Mouse (Mus musculus): ENCODE data around the gene Pygb.

The Pygb gene

DNA sequence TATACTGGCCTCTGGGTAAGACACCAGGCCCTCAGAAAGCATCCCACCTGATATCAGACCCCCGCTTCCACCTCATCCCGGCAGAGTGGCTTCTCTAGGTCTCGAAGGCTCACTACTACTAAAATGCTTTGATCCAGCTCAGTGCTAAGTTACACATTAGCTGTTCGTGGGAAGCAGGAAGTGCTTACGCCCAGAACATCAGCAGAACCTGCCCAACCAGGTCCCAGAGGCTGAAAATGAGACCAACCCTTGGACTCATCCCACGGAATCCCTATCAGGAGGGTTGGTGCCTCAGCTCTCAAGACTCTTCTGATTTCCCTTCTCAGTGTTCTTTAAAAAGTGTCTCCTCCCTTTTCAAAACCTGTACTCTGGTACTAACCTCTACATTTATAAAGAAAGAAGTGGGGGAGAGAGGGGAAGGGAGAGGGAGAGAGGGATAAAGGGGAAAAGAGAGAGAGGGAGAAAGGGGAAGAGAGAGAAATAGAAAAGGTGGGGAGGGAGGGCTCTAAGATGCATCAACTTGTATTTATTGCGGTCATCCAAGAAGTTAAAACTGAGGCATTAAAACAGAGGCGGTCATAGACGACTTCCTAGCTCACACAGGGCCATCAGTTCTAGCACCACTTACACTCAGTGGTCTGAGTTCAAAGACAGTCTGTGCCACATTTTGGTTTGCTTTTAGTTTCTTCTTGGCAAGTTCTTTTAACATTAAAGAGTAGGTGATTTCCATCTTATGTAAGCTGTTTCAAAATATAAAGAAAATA lies 72.4 kb downstream of the Pygb start:
- ChIA-PET POLR2A (interaction anchor here in 1 of 4 experiments (0.6 kb wide), 1 partner anchor 121 kb away, joined by 3 read pairs; no protein-coding TSS in a partner anchor), CTCF (no interaction called here)

DNA sequence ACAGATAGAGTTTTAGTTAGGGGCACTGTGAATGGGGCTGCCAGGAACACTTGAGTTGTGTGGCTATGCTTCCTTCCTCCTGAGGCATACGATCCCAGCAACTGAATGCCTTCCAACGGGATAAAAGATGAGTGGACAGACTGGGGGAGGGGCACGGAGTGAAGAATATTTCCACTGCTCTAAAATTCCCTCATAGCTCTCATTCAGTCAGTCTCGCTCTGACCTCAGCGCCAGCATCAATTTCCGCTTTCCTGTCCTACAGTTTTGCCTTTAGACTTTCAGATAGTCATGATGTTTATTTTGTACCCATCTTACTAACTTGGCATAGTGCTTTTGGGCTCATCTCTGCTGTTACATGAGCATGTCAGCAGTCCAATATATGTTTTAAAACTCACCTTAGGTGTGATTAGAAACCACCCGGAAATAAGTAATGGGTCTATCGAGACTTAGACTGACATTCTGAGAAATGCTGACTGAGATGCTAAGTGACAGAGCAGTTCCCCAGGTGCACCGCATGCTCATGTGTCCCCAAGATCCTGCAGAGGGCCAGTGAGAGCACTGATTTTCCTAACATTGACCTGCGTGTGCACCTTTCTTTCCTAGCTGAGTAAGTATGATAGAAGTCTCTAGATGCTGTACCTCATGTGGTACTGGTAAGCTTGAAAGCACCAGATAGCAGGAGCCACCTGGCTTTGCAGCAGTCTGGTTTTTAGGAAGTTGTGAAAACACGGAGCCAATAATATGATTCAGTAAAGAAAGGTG lies 73.4 kb downstream of the Pygb start:
- ChIA-PET CTCF (interaction anchor here in 1 of 4 experiments (1.4 kb wide), 1 partner anchor 33 kb away, joined by 3 read pairs; no protein-coding TSS in a partner anchor), POLR2A (interaction anchor here in 1 of 4 experiments (0.6 kb wide), 1 partner anchor 120 kb away, joined by 3 read pairs; no protein-coding TSS in a partner anchor)

DNA sequence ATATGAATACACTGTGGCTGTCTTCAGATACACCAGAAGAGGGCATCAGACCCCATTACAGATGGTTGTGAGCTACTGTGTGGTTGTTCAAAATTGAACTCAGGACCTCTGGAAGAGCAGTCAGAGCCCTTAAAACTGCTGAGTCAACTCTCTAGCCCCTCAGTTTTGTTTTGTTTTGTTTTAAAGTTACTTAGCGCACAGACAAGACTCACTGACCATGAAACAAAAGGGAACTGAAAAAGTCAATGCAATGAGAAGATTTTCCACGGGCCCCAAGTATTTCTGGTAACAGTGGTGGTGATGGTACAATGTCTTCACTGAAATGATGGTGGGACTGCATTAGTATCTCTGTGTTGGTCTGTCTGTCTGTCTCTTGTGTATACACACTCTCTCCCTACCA lies 74.6 kb downstream of the Pygb start:
- ChIA-PET POLR2A (interaction anchor here in 2 of 4 experiments (0.9 to 2.1 kb wide), 8 partner anchors 8 to 109 kb away, joined by 3 to 7 read pairs (median 4); partner anchors contain the start of genes Abhd12 (in 2 of the 2) and Gins1 (in 1 of the 2)), CTCF (interaction anchor here in 2 of 4 experiments (0.5 to 1.4 kb wide), 4 partner anchors 32 to 178 kb away, joined by 3 to 4 read pairs (median 3); partner anchors contain the start of genes Nanp (in 1 of the 2) and Ninl (in 1 of the 2))

DNA sequence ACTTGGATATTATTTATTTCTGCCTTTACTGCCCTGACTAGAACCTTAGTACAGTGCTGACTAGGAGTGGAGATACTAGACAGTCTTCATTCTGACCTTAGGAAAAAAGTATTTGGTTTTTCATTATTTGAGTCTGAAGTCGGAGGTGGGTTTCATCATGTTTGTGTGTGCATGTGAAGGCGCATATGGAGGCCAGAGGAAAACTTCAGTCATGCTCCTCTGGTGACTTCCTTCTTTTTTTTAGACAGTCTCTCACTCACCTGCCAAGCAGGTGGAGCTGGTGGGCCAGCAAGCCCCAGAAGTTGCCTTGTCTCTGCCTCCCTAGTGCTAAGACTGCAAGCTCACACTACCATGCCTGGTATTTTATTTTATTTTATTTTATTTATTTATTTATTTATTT lies 80.5 kb downstream of the Pygb start:
- CTCF ChIA-PET, result interaction anchor here in 2 of 4 experiments (0.7 to 0.8 kb wide), 2 partner anchors 17 to 38 kb away, joined by 3 to 5 read pairs; partner anchors contain the start of gene Abhd12 (in 1 of the 2)

DNA sequence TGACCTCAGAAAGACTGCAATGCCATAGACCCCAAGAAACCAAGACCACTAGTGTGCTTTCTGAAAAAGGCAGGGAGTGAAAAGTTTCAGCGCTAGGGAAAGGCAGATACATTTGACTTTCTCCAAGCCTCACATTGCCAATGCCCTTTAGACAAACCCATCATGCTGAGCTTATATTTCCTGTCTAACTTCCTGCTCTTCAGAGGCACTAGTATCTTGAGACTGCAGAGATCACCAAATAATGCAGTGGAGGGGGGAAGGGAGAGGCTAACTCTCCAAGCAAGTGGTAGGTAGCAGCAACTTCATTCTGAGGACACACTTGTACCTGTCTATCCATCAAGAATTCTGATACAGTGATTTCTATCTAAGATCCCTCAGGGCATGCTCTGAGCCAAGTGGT lies 82.9 kb downstream of the Pygb start:
- CTCF ChIA-PET, result no interaction called here

More for the DNA sequence above, 80.5 kb downstream of the Pygb start:
- POLR2A ChIA-PET, result interaction anchor here in 3 of 4 experiments (0.7 to 2.2 kb wide), 3 partner anchors 37 to 49 kb away, joined by 4 to 12 read pairs (median 11); partner anchors contain the start of genes Abhd12 (in 2 of the 3) and Gins1 (in 1 of the 3)

GRCm38 (mm10) chr2:150874508-150874907 lies 88.0 kb downstream of the Pygb start:
- ChIA-PET POLR2A (interaction anchor here in 3 of 4 experiments (0.7 to 2.8 kb wide), 8 partner anchors 10 to 374 kb away, joined by 3 to 19 read pairs (median 4); partner anchors contain the start of genes Abhd12 (in 2 of the 3) and Gins1 (in 2 of the 3)), CTCF (interaction anchor here in 1 of 4 experiments (0.7 kb wide), 1 partner anchor 68 kb away, joined by 3 read pairs; no protein-coding TSS in a partner anchor)

More for the DNA sequence above, 82.9 kb downstream of the Pygb start:
- POLR2A ChIA-PET, result interaction anchor here in 3 of 4 experiments (0.5 to 1.0 kb wide), 4 partner anchors 18 to 116 kb away, joined by 3 to 8 read pairs (median 4); no protein-coding TSS in a partner anchor

DNA sequence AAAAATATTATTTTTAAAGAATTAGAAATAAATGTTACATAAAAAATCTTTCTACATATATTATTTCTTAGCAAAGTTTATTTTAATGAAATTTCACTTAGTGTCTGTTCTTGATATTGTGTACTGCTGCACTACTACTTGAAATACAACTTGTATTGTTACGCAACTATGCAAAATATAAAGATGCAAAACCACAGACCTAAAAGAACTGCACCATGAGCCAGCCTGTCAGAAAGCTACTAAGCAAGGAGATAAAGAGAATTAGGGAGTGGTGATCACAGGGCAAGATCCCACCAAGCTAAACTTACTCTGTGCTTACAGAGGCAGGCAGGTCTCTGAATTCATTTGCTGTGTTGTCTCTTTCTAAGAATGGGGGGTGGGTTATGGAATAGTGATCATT lies 88.7 kb downstream of the Pygb start:
- POLR2A ChIA-PET, result interaction anchor here in 3 of 4 experiments (1.0 to 2.8 kb wide), 11 partner anchors 9 to 116 kb away, joined by 3 to 19 read pairs (median 5); partner anchors contain the start of genes Abhd12 (in 2 of the 3) and Gins1 (in 2 of the 3)
- CTCF ChIA-PET, result no interaction called here

DNA sequence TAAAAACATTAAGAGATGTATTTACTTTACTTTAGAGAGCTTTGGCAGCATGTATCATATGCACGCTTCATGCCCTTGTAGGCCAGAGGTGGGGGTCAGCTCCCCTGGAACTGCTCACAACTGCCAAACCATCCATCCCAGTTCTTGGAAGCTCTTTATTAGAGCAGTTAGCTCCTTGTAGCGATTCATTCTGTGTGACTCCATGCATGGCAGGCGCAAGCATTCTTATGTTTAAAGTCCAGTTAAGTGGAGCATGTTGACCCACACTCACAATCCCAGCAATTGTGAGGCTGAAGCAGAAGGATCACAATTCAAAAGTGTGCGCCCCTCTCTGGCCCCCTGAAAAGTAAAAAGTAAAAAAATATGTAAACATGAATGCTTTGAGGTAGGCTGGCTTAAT lies 91.0 kb downstream of the Pygb start:
- CTCF ChIA-PET, result no interaction called here
- POLR2A ChIA-PET, result interaction anchor here in 2 of 4 experiments (0.8 to 2.3 kb wide), 6 partner anchors 12 to 68 kb away, joined by 3 to 10 read pairs (median 4); partner anchors contain the start of genes Abhd12 (in 2 of the 2) and Gins1 (in 1 of the 2)

Measured in embryonic stem cell, embryonic (primary cell).